Mouse (Mus musculus) cerebellum, adult 2 months (tissue): ENCODE measurements around the gene Pdlim1.
A peak's percentile ranks its signal among the peaks of the same experiment; 100 is the strongest.

Experiments
- CTCF ChIP-seq: fragments of 200-500 bp; IDR thresholded peaks from 2 replicates; pipeline ENCODE4 v1.5.1; 2011; ENCODE audit warnings: low read depth, mild to moderate bottlenecking, control low read depth, low read length, moderate library complexity, borderline replicate concordance; ENCODE audit not compliant: insufficient read depth
- POLR2A ChIP-seq: fragments of 200-500 bp; IDR thresholded peaks from 2 replicates; pipeline ENCODE4 v1.6.1; 2011; ENCODE audit warnings: low read length, control low read depth, borderline replicate concordance; ENCODE audit not compliant: insufficient read depth

GRCm38 (mm10) chr19:40225102-40225760 is 46.4 kb downstream of the Pdlim1 start:
- no peak for TF ChIP-seq POLR2A
- TF ChIP-seq CTCF = peak; percentile 74
